Mouse (Mus musculus) C2C12 (cell line): ENCODE data around the gene Lyrm4.

Experiments
- CEBPB ChIP-seq: IDR thresholded peaks from one replicate; pipeline ENCODE4 v1.6.1; 2011; ENCODE audit warnings: low read depth, mild to moderate bottlenecking, control low read depth, moderate library complexity
- CTCF ChIP-seq: IDR thresholded peaks from one replicate; pipeline ENCODE4 v1.5.1; 2011; ENCODE audit not compliant: control insufficient read depth, insufficient read depth, insufficient read length
- MYOD1 ChIP-seq: IDR thresholded peaks from one replicate; pipeline ENCODE4 v1.6.1; 2011; ENCODE audit warnings: low read depth; ENCODE audit not compliant: control insufficient read depth, insufficient read length
- USF1 ChIP-seq: IDR thresholded peaks from one replicate; pipeline ENCODE4 v1.6.1; 2011; ENCODE audit warnings: low read depth, mild to moderate bottlenecking, control low read depth, moderate library complexity

- TF ChIP-seq CTCF (no peak), MYOD1 (no peak), USF1 (no peak), CEBPB (no peak)
Observed at GRCm38 (mm10) chr13:36149175-36149939, 32.0 kb upstream of the Lyrm4 start.
